Comparison of ENCODE assay signal across 8 mouse cellular contexts in the genomic region with DNA sequence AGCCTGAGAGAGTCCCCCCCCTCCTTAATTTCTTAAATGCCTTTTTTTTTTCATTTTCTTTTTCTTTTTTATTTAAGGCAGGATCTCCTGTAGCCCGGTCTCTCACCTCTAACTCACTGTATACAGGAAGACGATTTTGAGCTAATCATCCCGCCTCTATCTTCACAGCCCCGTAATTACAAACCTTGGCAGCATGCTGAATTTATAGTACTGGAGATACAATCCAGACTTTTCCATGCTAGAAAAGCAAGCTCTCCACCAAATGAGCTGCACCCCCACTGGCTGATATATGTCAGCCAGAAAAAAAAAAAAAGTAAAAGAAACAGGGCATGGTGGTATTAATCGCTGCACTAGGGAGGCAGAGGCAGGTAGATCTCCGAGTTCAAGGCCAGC. TPM values are rescaled to one million over a fixed set of nuclear protein-coding genes. Genes with fewer than 3 reads are reported as not detected.
DNase-seq lines count a peak whose midpoint lies in the region; ATAC-seq and TF ChIP-seq lines count a peak whose summit lies in the region.

No protein-coding gene starts in this region.

- H3K27me3 ChIP-seq in heart, embryonic 10.5 days (ENCODE audit: insufficient read depth, poor library complexity, severe bottlenecking), result no peaks in the 10 kb centered on the region
- peaks cover 4% of the 10 kb centered on the region; the same call in 1 of the 2 replicates for H3K27me3 ChIP-seq in neural tube, embryonic 12.5 days (replicated peaks)
- H3K27me3 ChIP-seq in limb, embryonic 14.5 days (ENCODE audit: control insufficient read depth, insufficient read depth, low read length), result no peaks in the 10 kb centered on the region
- H3K27me3 ChIP-seq in stomach, postnatal 0 days (ENCODE audit: control insufficient read depth, insufficient read depth, low read length), result no peaks in the 10 kb centered on the region
- H3K27me3 ChIP-seq in thymus, adult 2 months (ENCODE audit: control insufficient read depth, insufficient read depth, low read length), result no peaks in the 10 kb centered on the region

- no peak for TF ChIP-seq POLR2A in limb, embryonic 14.5 days (IDR thresholded peaks at IDR 0.05; ENCODE audit: borderline replicate concordance, extremely low read depth, insufficient read depth, insufficient read length)
- TF ChIP-seq POLR2A in thymus, adult 2 months (IDR thresholded peaks at IDR 0.05; ENCODE audit: control insufficient read depth, extremely low read depth, insufficient read depth, low read length, poor library complexity), result no peak

- DNase-seq in heart, embryonic 10.5 days (ENCODE audit: low spot score), result no peak
- no peak for DNase-seq in heart, adult 8-10 months (ENCODE audit: low spot score)
- no peak for DNase-seq in neural tube, embryonic 10.5 days (ENCODE audit: extremely low spot score, low spot score)
- DNase-seq in limb, embryonic 14.5 days (ENCODE audit: low spot score), result no peak
- DNase-seq in stomach, postnatal 0 days (ENCODE audit: low spot score), result no peak
- DNase-seq in left cerebral cortex, postnatal 36 days (ENCODE audit: low spot score in 2 of 2), result no peak
- no peak for DNase-seq in thymus, adult 2 months

- H3K9ac ChIP-seq in neural tube, embryonic 12.5 days, result no peak overlapping the region
- H3K9ac ChIP-seq in limb, embryonic 14.5 days (ENCODE audit: low read depth, low read length, severe bottlenecking), result no peak overlapping the region
- H3K9ac ChIP-seq in stomach, postnatal 0 days (ENCODE audit: low read length), result no peak overlapping the region

- peak overlapping the region; percentile 91 for H3K4me3 ChIP-seq in heart, embryonic 10.5 days
- no peak overlapping the region for H3K4me3 ChIP-seq in neural tube, embryonic 12.5 days
- H3K4me3 ChIP-seq in limb, embryonic 14.5 days (replicated peaks; ENCODE audit: low read length), result peak overlapping the region; percentile 92
- H3K4me3 ChIP-seq in stomach, postnatal 0 days (ENCODE audit: low read depth, low read length), result peak overlapping the region; percentile 88; the same call in 1 of the 2 replicates
- no peak overlapping the region for H3K4me3 ChIP-seq in thymus, adult 2 months (ENCODE audit: control insufficient read depth, insufficient read depth, low read length)

- H3K4me1 ChIP-seq in heart, embryonic 10.5 days, result peaks cover 22% of the 10 kb centered on the region
- H3K4me1 ChIP-seq in neural tube, embryonic 12.5 days, result peaks cover 7% of the 10 kb centered on the region
- peaks cover 10% of the 10 kb centered on the region; the same call in 1 of the 2 replicates for H3K4me1 ChIP-seq in limb, embryonic 14.5 days (ENCODE audit: control insufficient read depth, insufficient read depth, low read length)
- H3K4me1 ChIP-seq in stomach, postnatal 0 days (replicated peaks; ENCODE audit: control insufficient read depth, insufficient read depth), result no peaks in the 10 kb centered on the region
- peaks cover 37% of the 10 kb centered on the region for H3K4me1 ChIP-seq in thymus, adult 2 months (replicated peaks; ENCODE audit: control insufficient read depth, insufficient read depth, low read length)

- ATAC-seq in neural tube, embryonic 12.5 days (ENCODE audit: low FRiP score, low read depth), result no peak
- ATAC-seq in limb, embryonic 14.5 days (ENCODE audit: low FRiP score, low read depth), result no peak
- no peak for ATAC-seq in stomach, postnatal 0 days (ENCODE audit: low FRiP score, low TSS enrichment)

- H3K27ac ChIP-seq in heart, embryonic 10.5 days, result no peak overlapping the region
- no peak overlapping the region for H3K27ac ChIP-seq in neural tube, embryonic 12.5 days
- H3K27ac ChIP-seq in limb, embryonic 14.5 days (replicated peaks; ENCODE audit: low read depth, low read length), result no peak overlapping the region
- H3K27ac ChIP-seq in stomach, postnatal 0 days (replicated peaks), result no peak overlapping the region
- H3K27ac ChIP-seq in thymus, adult 2 months (ENCODE audit: control insufficient read depth, insufficient read depth, low read length), result no peak overlapping the region

- H3K9me3 ChIP-seq in heart, embryonic 10.5 days, result no peaks in the 10 kb centered on the region
- H3K9me3 ChIP-seq in neural tube, embryonic 12.5 days, result no peaks in the 10 kb centered on the region
- H3K9me3 ChIP-seq in limb, embryonic 14.5 days (ENCODE audit: control insufficient read depth, low read length), result no peaks in the 10 kb centered on the region
- no peaks in the 10 kb centered on the region for H3K9me3 ChIP-seq in stomach, postnatal 0 days (ENCODE audit: control insufficient read depth, low read length)

- 71% methylated on average over 6 of the region's 6 CpGs for WGBS in heart, embryonic 10.5 days
- WGBS in neural tube, embryonic 12.5 days, result 76% methylated on average over 6 of the region's 6 CpGs
- 68% methylated on average over 6 of the region's 6 CpGs for WGBS in limb, embryonic 14.5 days
- 50% methylated on average over 6 of the region's 6 CpGs for WGBS in stomach, postnatal 0 days
- WGBS in thymus, adult 2 months, result 29% methylated on average over 6 of the region's 6 CpGs

- H3K36me3 ChIP-seq in heart, embryonic 10.5 days, result peaks cover 5% of the 10 kb centered on the region
- no peaks in the 10 kb centered on the region for H3K36me3 ChIP-seq in neural tube, embryonic 12.5 days
- no peaks in the 10 kb centered on the region for H3K36me3 ChIP-seq in limb, embryonic 14.5 days (ENCODE audit: control insufficient read depth, insufficient read depth, low read length)
- H3K36me3 ChIP-seq in stomach, postnatal 0 days (ENCODE audit: control insufficient read depth, insufficient read depth, low read length), result no peaks in the 10 kb centered on the region
- H3K36me3 ChIP-seq in thymus, adult 2 months (ENCODE audit: control insufficient read depth, insufficient read depth, low read length), result no peaks in the 10 kb centered on the region

- intact Hi-C loops in left cerebral cortex, postnatal 36 days (cut with DNase I), result loop anchor here (2.0 to 10.0 kb wide), 3 partner anchors 80 to 653 kb away; partner anchors contain the start of gene Rab33b

- no peak for TF ChIP-seq EP300 in stomach, postnatal 0 days (optimal IDR thresholded peaks at IDR 0.05)

- no peak for TF ChIP-seq CTCF in stomach, postnatal 0 days (IDR thresholded peaks at IDR 0.05; ENCODE audit: low read depth)
- TF ChIP-seq CTCF in thymus, adult 2 months (IDR thresholded peaks at IDR 0.05; ENCODE audit: borderline replicate concordance, control insufficient read depth, extremely low read depth, insufficient read depth, low read length, poor library complexity), result no peak

- peak overlapping the region; percentile 95; the same call in 1 of the 2 replicates for H3K4me2 ChIP-seq in neural tube, embryonic 12.5 days (replicated peaks)
- peak overlapping the region; percentile 87 for H3K4me2 ChIP-seq in limb, embryonic 14.5 days (replicated peaks; ENCODE audit: low read depth, low read length, severe bottlenecking)
- H3K4me2 ChIP-seq in stomach, postnatal 0 days (replicated peaks; ENCODE audit: low read depth), result peak overlapping the region; percentile 100

RNA-seq across cellular contexts. Expression of gene Setd7, which starts 1.3 kb away (rescaled TPM):
- 3.6 and 3.9 TPM in 2 replicates for polyA plus RNA-seq in heart, embryonic 10.5 days (2016; fragmentation: Nextera tagmentation; extraction: Ambion mirVana)
- 10 to 100 TPM; 55.6 to 68.3 (median 59.1) TPM for total RNA-seq in heart, adult 8-10 months (2022)
- polyA plus RNA-seq in neural tube, embryonic 12.5 days (2016; fragmentation: Nextera tagmentation; extraction: Ambion mirVana), result 3.7 and 4.2 TPM in 2 replicates
- 19.6 and 21.5 TPM in 2 replicates for polyA plus RNA-seq in limb, embryonic 14.5 days (2012; rRNA removed)
- 5.7 and 6.1 TPM in 2 replicates for polyA plus RNA-seq in limb, embryonic 14.5 days (2014; fragmentation: Nextera tagmentation; extraction: Ambion mirVana)
- 1.5 and 1.8 TPM in 2 replicates for polyA plus RNA-seq in stomach, postnatal 0 days (2015; fragmentation: Nextera tagmentation; extraction: Ambion mirVana)
- 100 to 1,000 TPM; 138 to 141 TPM for total RNA-seq in left cerebral cortex, postnatal 36 days (2021)
- polyA plus RNA-seq in thymus, adult 2 months (2012; rRNA removed), result 62.8 TPM in 2 replicates

Comparison
In these comparisons a context has a peak if more than half of its experiments do, and no peak if none do; other contexts are left out.
1. H3K4me3 ChIP-seq: peak in heart, embryonic 10.5 days (single experiment), limb, embryonic 14.5 days (single experiment) and stomach, postnatal 0 days (single experiment); none in neural tube, embryonic 12.5 days (single experiment) and thymus, adult 2 months (single experiment).
2. Peak in every context shown above with its lines, with median percentiles within 50 percentile points of each other: H3K4me2 ChIP-seq.